Mouse (Mus musculus): ENCODE data around the gene Tns2. TPM values are rescaled to one million over a fixed set of nuclear protein-coding genes. Genes with fewer than 3 reads are reported as not detected.

The Tns2 gene
- total RNA-seq, 2 experiments from 2014 or later = 119 to 121 TPM

GRCm38 (mm10) chr15:102091063-102091679, 9.0 kb upstream of the Tns2 start:
- intact Hi-C loops (cut with DNase I) = loop anchor here (5.0 kb wide), 1 partner anchor 131 kb away; no protein-coding TSS in a partner anchor
- DNase-seq = no peak

DNA sequence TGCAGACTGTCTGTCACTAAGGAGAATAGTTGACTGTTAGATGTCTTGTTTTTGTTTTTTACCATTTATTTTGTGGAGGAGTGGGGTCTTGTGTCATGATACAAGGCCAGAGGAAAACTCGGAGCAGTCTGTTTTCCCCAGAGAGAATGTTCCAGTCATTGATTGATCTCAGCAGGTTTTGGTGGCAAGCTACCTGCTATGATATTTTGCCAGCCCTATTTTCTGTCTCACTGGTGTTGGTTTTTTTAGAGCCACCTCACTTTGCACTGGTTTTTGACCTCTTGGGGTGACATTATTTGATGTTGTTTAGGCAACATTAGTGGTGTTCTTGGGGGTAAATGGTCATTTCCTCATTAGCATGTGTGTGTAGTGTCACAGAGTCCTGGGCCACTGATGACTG, 8.5 kb upstream of the Tns2 start:
- DNase-seq = no peak

GRCm38 (mm10) chr15:102092222-102092621, 8.0 kb upstream of the Tns2 start:
- intact Hi-C loops (cut with DNase I) = loop anchor here (5.0 kb wide), 1 partner anchor 130 kb away; no protein-coding TSS in a partner anchor
- DNase-seq = no peak

More for the DNA sequence above, 8.5 kb upstream of the Tns2 start:
- intact Hi-C loops (cut with DNase I) = loop anchor here (5.0 kb wide), 1 partner anchor 131 kb away; no protein-coding TSS in a partner anchor

DNA sequence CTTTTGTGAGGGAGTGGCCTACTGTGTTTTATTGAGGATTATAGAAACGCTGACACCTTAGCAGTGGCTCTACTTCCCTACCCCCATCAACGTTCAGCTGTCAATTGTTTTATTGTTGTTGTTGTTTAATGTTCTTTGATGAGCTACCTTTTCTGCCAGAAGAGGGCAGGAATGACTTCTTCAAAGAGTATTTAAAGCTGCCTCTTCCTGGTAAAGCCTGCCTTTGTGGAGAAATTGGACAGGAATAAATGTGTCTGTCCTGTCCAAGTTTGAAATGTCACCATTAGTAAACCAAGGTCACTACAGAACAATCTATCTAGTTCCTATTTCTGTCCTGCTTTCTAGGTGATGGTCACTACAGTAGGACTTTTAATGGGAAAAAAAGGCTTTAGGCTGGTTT, 6.1 kb upstream of the Tns2 start:
- intact Hi-C loops (cut with DNase I) = loop anchor here (5.0 kb wide), 1 partner anchor 128 kb away; no protein-coding TSS in a partner anchor
- no peak for DNase-seq

GRCm38 (mm10) chr15:102094988-102095387, 5.2 kb upstream of the Tns2 start:
- DNase-seq = no peak
- intact Hi-C loops (cut with DNase I) = loop anchor here (5.0 kb wide), 1 partner anchor 127 kb away; no protein-coding TSS in a partner anchor

DNA sequence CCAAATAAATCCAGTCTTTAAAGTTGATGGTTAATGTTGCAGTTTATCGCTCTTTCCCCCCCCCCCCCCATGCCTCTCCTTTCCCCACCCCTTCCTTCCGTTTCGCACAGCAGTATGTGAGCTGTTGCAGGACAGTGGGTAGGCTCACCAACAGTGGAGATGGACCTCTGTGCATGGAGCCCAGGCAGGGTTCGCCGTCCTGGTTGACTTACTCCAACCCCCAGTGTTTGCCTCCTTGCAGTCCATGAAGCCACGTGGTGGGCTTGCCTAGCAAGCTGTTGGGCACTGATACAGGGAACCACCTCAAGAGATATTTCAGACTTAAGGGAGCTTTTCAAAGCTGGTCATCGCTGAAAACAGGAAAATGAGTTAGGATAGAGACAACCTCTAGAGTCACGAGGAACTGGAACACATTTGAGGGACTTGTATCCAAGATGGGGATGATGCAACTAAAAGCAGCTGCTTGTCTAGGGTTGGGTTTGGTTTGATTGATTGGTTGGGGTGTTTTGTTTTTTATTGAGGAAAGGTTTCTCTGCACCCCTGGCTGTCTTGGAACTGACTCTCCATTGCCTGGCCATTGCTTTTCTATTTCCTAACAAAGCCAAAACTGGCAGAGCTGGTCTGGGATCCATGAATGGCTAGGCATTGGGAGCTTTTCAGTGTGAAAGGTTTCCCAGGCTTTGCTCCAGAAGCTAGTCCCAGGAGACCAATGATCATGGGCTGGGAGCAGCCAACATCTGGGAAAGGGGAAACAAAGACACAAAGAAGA, 2.9 kb upstream of the Tns2 start:
- peak; percentile 56 to 71 for DNase-seq
- intact Hi-C loops (cut with DNase I) = no loop called here

DNA sequence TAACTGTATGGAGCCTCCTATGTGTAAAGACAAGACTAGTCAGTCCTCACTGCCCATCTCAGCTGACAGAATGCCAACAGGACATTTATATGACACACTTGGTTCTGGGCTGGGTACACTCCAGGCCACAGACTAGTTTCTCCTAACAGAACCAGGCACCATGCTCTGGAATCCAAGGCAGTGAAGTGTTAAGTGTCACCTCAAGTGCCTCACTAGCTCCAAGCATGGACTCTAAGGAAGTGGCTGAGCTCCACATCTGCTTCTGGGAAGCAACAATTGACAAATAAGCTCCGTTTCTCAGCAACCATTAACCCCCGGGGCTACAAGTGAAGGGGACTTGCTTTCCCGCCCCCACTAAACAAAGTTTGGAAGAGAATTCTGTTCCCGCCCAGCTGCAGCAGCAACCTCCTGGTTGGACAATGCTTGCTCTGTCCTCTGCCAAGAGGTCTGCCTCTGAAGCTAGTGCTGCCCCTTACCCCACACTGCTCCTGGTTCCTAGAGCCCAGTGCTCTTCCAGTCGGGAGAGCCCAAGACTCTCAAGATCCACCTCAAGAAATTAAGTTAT, 2.1 kb upstream of the Tns2 start:
- intact Hi-C loops (cut with DNase I) = no loop called here
- DNase-seq = peak in 1 of 2 experiments; percentile 54

DNA sequence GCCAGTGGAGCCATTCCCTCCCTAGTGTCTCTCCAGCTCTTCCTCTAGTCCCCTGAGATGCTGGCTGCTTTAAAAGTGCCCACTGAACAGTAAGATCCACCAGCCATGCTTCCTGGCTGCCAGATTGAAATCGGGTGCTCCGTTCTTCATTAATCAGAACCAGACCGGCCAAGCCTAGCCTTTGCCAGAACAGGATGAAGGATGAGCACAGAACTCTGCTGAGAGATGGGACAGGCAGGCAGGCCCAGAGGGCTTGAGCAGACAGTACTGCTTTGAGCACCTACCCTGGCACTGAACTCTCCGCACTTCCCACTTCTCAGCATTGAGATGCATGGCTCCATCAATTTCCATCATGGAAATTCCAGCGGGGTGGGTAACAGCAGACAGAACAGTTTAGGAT, 953 bp upstream of the Tns2 start:
- intact Hi-C loops (cut with DNase I) = no loop called here

DNA sequence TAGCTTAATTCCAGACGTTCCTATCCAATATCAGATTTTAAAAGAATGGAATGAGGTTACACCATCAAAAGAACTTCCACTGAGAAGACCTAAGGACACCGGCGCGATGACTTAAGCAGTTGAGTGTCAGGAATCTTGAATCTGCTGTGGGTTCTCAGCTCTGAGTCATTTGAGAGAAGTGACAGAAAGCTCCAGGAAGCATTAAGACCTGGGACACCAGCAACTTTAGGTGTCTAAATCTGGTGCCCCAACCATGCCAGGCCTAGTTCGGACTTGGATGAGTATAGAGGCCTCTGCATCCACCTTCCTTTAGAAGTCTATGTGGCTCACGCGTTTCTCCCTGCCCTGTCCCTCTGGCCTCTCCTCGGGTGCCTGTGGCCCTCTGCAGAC, 447 bp upstream of the Tns2 start:
- no peak for DNase-seq
- intact Hi-C loops (cut with DNase I) = no loop called here

More for the DNA sequence above, 953 bp upstream of the Tns2 start:
- DNase-seq = no peak

DNA sequence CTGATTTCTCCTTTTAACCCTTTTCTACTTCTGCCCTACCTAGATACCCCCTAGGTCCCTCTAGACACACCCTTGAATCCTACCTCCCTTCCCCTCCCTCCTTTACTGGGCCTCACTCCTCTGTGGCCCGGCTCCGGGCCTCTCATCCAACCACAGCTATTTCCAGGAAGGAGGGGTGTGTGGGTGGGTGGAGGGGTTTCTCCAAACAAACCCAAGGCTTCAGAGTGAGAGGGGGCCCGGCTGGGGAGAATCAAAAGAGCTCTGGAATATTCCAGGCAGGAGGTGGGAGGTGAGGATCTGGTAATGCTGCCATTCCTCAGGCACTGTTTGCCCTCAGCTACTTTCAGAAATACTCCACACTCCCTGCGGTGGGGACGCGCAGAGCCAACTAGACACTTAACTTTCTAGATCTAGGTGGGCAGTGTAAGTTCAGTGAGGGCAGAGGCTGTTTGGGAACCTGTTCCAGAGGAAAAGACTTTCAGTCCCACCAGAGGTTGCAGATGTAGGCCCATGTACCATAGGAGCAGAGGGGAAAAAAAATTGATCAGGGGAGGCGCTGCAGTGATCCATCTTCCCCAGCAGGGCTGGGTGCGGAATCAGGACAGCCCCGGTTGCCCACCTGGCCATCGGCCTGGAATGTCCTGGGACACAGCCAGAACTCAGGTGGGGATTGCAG, 921 bp downstream of the Tns2 start:
- peak in 1 of 2 experiments; percentile 75 for DNase-seq
- intact Hi-C loops (cut with DNase I) = no loop called here

- intact Hi-C loops (cut with DNase I) = no loop called here
- DNase-seq = peak; percentile 79 to 81
Measured at GRCm38 (mm10) chr15:102101672-102102541, 1.7 kb downstream of the Tns2 start.

GRCm38 (mm10) chr15:102102548-102103121, 2.4 kb downstream of the Tns2 start:
- peak; percentile 83 to 84 for DNase-seq
- intact Hi-C loops (cut with DNase I) = no loop called here

DNA sequence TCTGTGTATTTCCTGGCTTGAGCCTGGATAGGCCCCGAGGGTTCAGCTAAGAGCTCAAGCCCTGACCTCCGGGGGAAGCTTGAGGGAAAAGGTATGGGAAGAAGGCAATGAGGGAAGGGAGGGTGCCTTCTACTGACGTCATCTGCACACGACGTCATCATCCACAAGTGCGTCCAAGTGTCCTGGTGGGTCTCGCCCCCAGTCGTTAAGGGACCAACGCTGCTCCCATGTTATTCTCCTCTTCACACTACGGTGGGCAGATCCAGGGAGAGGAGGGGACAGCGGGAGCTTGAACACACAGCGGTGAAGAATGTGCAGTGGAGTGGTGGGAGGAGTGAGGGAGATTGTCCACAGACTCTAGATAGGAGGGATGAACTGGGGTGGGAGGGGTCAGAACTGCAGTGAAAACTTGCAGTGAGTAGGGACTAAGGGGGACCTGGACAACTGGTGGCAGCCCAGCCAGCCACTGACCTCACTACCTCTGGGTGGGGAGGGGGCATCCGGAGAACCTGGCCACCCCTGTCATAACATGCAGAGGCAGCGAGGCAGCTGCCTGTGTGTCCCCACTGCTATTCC, 3.2 kb downstream of the Tns2 start:
- peak; percentile 68 to 75 for DNase-seq
- intact Hi-C loops (cut with DNase I) = no loop called here

- DNase-seq = peak; percentile 85 to 91
- intact Hi-C loops (cut with DNase I) = no loop called here
Measured at GRCm38 (mm10) chr15:102103947-102104555, 3.8 kb downstream of the Tns2 start.

DNA sequence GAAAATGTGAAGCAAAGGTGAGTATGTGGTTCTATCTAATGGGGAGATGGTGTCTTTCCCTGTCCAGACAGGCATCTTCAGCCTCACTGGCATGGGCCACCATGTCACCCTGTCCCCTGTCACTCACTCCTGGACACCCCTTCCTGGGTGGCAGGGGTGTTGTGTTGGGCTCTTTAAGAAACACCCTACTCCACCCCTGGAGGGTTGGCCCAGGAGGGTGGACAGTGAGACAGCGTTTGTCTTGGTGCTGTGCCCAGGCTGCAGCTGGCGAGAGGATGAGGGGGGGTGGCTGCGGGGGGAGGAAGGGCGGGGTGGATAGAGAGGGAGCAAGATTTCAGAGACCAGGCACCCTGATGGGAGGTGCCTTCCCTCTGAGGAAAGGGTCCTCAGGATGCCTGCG, 5.1 kb downstream of the Tns2 start:
- intact Hi-C loops (cut with DNase I) = loop anchor here (5.0 kb wide), 1 partner anchor 42 kb away; no protein-coding TSS in a partner anchor
- peak; percentile 87 for DNase-seq

DNA sequence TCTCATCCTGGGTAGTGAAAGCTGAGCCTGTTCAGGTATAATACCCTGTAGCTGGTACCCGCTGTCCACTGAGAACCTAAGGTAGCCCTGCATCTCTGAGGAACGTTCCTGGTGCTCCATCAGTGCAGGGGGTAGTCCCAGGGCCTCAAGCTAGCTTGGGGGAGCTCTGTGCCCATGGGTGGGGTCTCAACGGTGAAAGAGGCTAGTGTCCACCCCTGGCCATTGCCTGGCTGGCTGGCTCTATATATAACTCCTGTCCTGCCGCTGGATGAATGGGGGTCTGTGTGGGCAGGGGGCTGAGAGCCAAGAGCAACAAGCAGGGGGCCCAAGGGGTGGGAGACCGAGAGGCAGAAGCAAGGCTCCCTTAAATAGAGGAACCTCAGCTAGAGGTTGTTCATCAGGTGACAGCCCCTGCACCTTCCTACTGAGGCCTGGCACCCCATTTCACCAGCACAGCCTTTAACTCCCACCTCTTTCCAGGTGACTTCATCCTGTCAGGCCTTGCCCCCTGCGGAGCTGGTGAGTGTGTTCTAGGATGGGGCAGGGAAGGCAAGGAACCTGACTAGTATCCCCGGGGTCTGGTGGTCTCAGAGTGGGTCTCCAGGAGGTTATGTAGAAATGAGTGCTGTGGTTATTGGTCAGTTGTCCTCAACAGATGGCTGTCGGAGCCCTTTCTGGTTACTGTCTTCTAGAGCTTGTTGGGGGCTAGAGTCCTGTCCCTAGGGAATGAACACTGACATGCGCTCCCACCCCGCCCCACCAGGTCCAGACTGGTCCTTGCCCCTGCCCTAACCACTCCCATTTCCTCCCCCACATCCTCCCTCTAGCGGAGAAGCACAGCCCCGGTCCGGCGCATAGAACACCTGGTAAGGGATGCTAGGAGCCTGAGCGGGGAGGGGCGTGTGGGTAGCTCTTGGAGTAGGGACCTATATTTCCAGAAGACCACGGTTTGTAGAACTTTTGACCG, 5.8 kb downstream of the Tns2 start:
- intact Hi-C loops (cut with DNase I) = loop anchor here (5.0 kb wide), 1 partner anchor 41 kb away; no protein-coding TSS in a partner anchor
- DNase-seq = no peak

- intact Hi-C loops (cut with DNase I) = loop anchor here (5.0 kb wide), 1 partner anchor 40 kb away; no protein-coding TSS in a partner anchor
- DNase-seq = no peak
Measured at GRCm38 (mm10) chr15:102106754-102107456, 6.7 kb downstream of the Tns2 start.

Data from heart, postnatal 14 days (tissue).